Mouse (Mus musculus) embryonic facial prominence, embryonic 14.5 days (tissue): ENCODE data around the gene Pin1. TPM values are rescaled to one million over a fixed set of nuclear protein-coding genes. Genes with fewer than 3 reads are reported as not detected.

Experiments
- ATAC-seq: fragments of 200-750 bp; cut with Nextera tagmentation; 2 replicates; pipeline ENCODE4 v1.8.0; 2017; ENCODE audit warnings: low read depth, moderate number of reproducible peaks, moderate TSS enrichment
- DNase-seq: peaks from one replicate; pipeline ENCODE4 v3.0.0-alpha.2; 2015; ENCODE audit warnings: low spot score
- H3K27ac ChIP-seq: fragments of 300-500 bp; sonication (generic); replicated peaks from 2 replicates; pipeline ENCODE4 v1.5.1; 2014; ENCODE audit warnings: low read depth, mild to moderate bottlenecking, low read length, moderate library complexity
- H3K27me3 ChIP-seq: fragments of 300-500 bp; sonication (generic); replicated peaks from 2 replicates; pipeline ENCODE4 v1.6.1; 2014; ENCODE audit warnings: low read length; ENCODE audit not compliant: control insufficient read depth, insufficient read depth
- H3K36me3 ChIP-seq: fragments of 300-500 bp; sonication (generic); 2 replicates; pipeline ENCODE4 v1.6.1; 2014; ENCODE audit warnings: low read length, mixed read lengths; ENCODE audit not compliant: control insufficient read depth, insufficient read depth
- H3K4me1 ChIP-seq: fragments of 300-500 bp; sonication (generic); 2 replicates; pipeline ENCODE4 v1.6.1; 2014; ENCODE audit warnings: antibody characterized with exemption, low read length; ENCODE audit not compliant: control insufficient read depth, insufficient read depth
- H3K4me2 ChIP-seq: fragments of 300-500 bp; sonication (generic); 2 replicates; pipeline ENCODE4 v1.6.1; 2014; ENCODE audit warnings: low read depth, mild to moderate bottlenecking, low read length, moderate library complexity, mixed read lengths
- H3K4me3 ChIP-seq: fragments of 300-500 bp; sonication (generic); 2 replicates; pipeline ENCODE4 v1.5.1; 2014; ENCODE audit warnings: low read depth, mild to moderate bottlenecking, low read length
- H3K9ac ChIP-seq: fragments of 300-500 bp; sonication (generic); 2 replicates; pipeline ENCODE4 v1.6.1; 2014; ENCODE audit warnings: low read depth, mild to moderate bottlenecking, low read length, moderate library complexity, mixed read lengths
- H3K9me3 ChIP-seq: fragments of 300-500 bp; sonication (generic); 2 replicates; pipeline ENCODE4 v1.6.1; 2016; ENCODE audit warnings: low read length; ENCODE audit not compliant: control insufficient read depth
- WGBS: fragments of 180-500 bp; shearing (Covaris S2); extraction: QIAGEN DNeasy Blood & Tissue Kit; methylation state at CpG from one replicate; pipeline ENCODE4 v1.1.7; 2014; 5-methylcytosine and 5-hydroxymethylcytosine counted together
- polyA plus RNA-seq: library from polyadenylated mRNA; unstranded; fragments of >200 nt; fragmentation: Nextera tagmentation; extraction: Ambion mirVana; gene quantifications from 2 replicates; pipeline ENCODE4 v1.2.1, GENCODE M21; 2014

Pin1 gene
- polyA plus RNA-seq, 1 experiment from 2014 or later, result 46.3 TPM

- peak; percentile 31; the same call in 1 of the 2 replicates for ATAC-seq
- Histone ChIP-seq H3K4me3 (no peak overlapping the region), H3K36me3 (peaks cover 41% of the 10 kb centered on the region), H3K9ac (no peak overlapping the region), H3K4me1 (no peaks in the 10 kb centered on the region), H3K4me2 (no peak overlapping the region), H3K9me3 (no peaks in the 10 kb centered on the region), H3K27ac (no peak overlapping the region), H3K27me3 (no peaks in the 10 kb centered on the region)
- 73% methylated on average over 2 of the region's 2 CpGs for WGBS
- DNase-seq, result no peak
Observed at GRCm38 (mm10) chr9:20664366-20664765, 12.5 kb downstream of the Pin1 start.

GRCm38 (mm10) chr9:20664982-20665637 is 13.2 kb downstream of the Pin1 start:
- no peaks in the 10 kb centered on the region for H3K4me1 ChIP-seq
- H3K36me3 ChIP-seq, result peaks cover 37% of the 10 kb centered on the region
- H3K9me3 ChIP-seq, result no peaks in the 10 kb centered on the region
- DNase-seq (peak; percentile 60), ATAC-seq (peak; percentile 54)
- 82% methylated on average over 5 of the region's 5 CpGs for WGBS
- H3K27ac ChIP-seq, result no peak overlapping the region
- no peak overlapping the region for H3K4me2 ChIP-seq
- no peak overlapping the region for H3K9ac ChIP-seq
- H3K27me3 ChIP-seq, result no peaks in the 10 kb centered on the region
- no peak overlapping the region for H3K4me3 ChIP-seq

- no peak for DNase-seq
- no peaks in the 10 kb centered on the region for H3K27me3 ChIP-seq
- no peak overlapping the region for H3K4me2 ChIP-seq
- no peak overlapping the region for H3K9ac ChIP-seq
- ATAC-seq, result no peak
- peaks cover 37% of the 10 kb centered on the region for H3K36me3 ChIP-seq
- no peak overlapping the region for H3K4me3 ChIP-seq
- no peak overlapping the region for H3K27ac ChIP-seq
- no peaks in the 10 kb centered on the region for H3K9me3 ChIP-seq
- no peaks in the 10 kb centered on the region for H3K4me1 ChIP-seq
- WGBS, result 46% methylated on average over 8 of the region's 8 CpGs
Observed at GRCm38 (mm10) chr9:20665925-20666324, 14.0 kb downstream of the Pin1 start.

- H3K36me3 ChIP-seq, result peaks cover 31% of the 10 kb centered on the region
- H3K27ac ChIP-seq, result no peak overlapping the region
- no peak overlapping the region for H3K4me3 ChIP-seq
- no peaks in the 10 kb centered on the region for H3K4me1 ChIP-seq
- 15% methylated on average over 7 of the region's 7 CpGs for WGBS
- H3K9ac ChIP-seq, result no peak overlapping the region
- H3K27me3 ChIP-seq, result no peaks in the 10 kb centered on the region
- H3K4me2 ChIP-seq, result no peak overlapping the region
- no peaks in the 10 kb centered on the region for H3K9me3 ChIP-seq
- DNase-seq (no peak), ATAC-seq (no peak)
Observed at GRCm38 (mm10) chr9:20666510-20667034, 14.7 kb downstream of the Pin1 start.

GRCm38 (mm10) chr9:20668065-20668464 is 16.2 kb downstream of the Pin1 start:
- Histone ChIP-seq H3K4me3 (no peak overlapping the region), H3K27ac (no peak overlapping the region), H3K4me2 (no peak overlapping the region), H3K27me3 (no peaks in the 10 kb centered on the region), H3K9ac (no peak overlapping the region), H3K36me3 (peaks cover 16% of the 10 kb centered on the region), H3K4me1 (no peaks in the 10 kb centered on the region), H3K9me3 (no peaks in the 10 kb centered on the region)
- ATAC-seq (no peak), DNase-seq (no peak)
- WGBS, result 93% methylated on average over 22 of the region's 22 CpGs

GRCm38 (mm10) chr9:20672047-20672446 is 20.2 kb downstream of the Pin1 start:
- Histone ChIP-seq H3K36me3 (no peaks in the 10 kb centered on the region), H3K27ac (no peak overlapping the region), H3K27me3 (no peaks in the 10 kb centered on the region), H3K9me3 (no peaks in the 10 kb centered on the region), H3K4me3 (no peak overlapping the region), H3K9ac (no peak overlapping the region), H3K4me1 (no peaks in the 10 kb centered on the region), H3K4me2 (no peak overlapping the region)
- WGBS, result 87% methylated on average over 15 of the region's 16 CpGs
- DNase-seq (peak; percentile 20), ATAC-seq (no peak)

GRCm38 (mm10) chr9:20677892-20678291 is 26.0 kb downstream of the Pin1 start:
- H3K36me3 ChIP-seq, result no peaks in the 10 kb centered on the region
- no peak overlapping the region for H3K4me2 ChIP-seq
- no peaks in the 10 kb centered on the region for H3K27me3 ChIP-seq
- no peak overlapping the region for H3K9ac ChIP-seq
- DNase-seq (no peak), ATAC-seq (no peak)
- H3K4me1 ChIP-seq, result no peaks in the 10 kb centered on the region
- WGBS, result 88% methylated on average over 12 of the region's 12 CpGs
- no peaks in the 10 kb centered on the region for H3K9me3 ChIP-seq
- no peak overlapping the region for H3K27ac ChIP-seq
- no peak overlapping the region for H3K4me3 ChIP-seq

- DNase-seq (no peak), ATAC-seq (no peak)
- Histone ChIP-seq H3K4me1 (no peaks in the 10 kb centered on the region), H3K9ac (no peak overlapping the region), H3K4me2 (no peak overlapping the region), H3K27me3 (no peaks in the 10 kb centered on the region), H3K4me3 (no peak overlapping the region), H3K36me3 (no peaks in the 10 kb centered on the region), H3K27ac (no peak overlapping the region), H3K9me3 (no peaks in the 10 kb centered on the region)
- WGBS, result 74% methylated on average over 9 of the region's 9 CpGs
Observed at GRCm38 (mm10) chr9:20680378-20680958, 28.6 kb downstream of the Pin1 start.
